Mouse (Mus musculus) megakaryocyte, embryonic 14.5 days (primary cell): ENCODE results near the gene Iqsec2.

Experiments
- FLI1 ChIP-seq: IDR thresholded peaks from 2 replicates; pipeline ENCODE4 v1.6.1; 2012; ENCODE audit warnings: low read length, inconsistent platforms, mixed read lengths
- GATA1 ChIP-seq: IDR thresholded peaks from 3 replicates; pipeline ENCODE4 v1.6.1; 2012; ENCODE audit warnings: mixed read lengths, low read length, inconsistent platforms, borderline replicate concordance

DNA sequence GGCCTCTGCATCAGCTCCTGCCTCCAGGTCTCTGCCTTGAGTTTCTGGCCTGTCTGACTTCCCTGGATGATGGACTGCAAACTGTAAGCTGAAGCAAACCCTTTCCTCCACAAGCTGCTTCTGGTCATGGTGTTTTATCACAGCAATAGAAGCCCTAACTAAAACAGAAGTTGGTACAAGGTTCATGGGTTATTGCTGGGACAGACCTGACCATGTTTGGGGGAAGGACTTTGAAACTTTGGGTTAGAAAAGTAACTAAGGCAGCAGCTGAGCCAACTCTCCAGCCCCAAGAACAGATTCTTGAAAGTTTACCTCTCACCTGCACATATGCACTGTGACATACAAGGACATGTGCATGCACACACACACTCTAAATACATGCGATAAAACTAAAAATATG lies 61.4 kb downstream of the Iqsec2 start:
- TF ChIP-seq GATA1 (no peak), FLI1 (no peak)
